Mouse (Mus musculus): ENCODE data around the gene Tma16.

GRCm38 (mm10) chr8:66442778-66443177 is 43.6 kb downstream of the Tma16 start:
- TF ChIP-seq CTCF (IDR thresholded peaks at IDR 0.05; ENCODE audit: low read depth, low read length) (no peak), POLR2A (IDR thresholded peaks at IDR 0.05; ENCODE audit: extremely low read depth, insufficient read depth, low read length) (no peak)

Data from liver, adult 2 months (tissue).